ENCODE assay signal across 9 mouse cellular contexts in genomic region chr11:121794591-121795199, GRCm38 (mm10). TPM values are rescaled to one million over a fixed set of nuclear protein-coding genes. Genes with fewer than 3 reads are reported as not detected.
DNase-seq lines count a peak whose midpoint lies in the region; ATAC-seq and TF ChIP-seq lines count a peak whose summit lies in the region.
"Had no signal": no experiment of that assay in that cellular context is flagged by ENCODE, and none has a peak within 500 bp of the region (broad histone marks: within the 10 kb centered on the region; RNA-seq: fewer than 3 reads in every experiment).

No protein-coding gene starts in this region.

- no peak for TF ChIP-seq EP300 in heart, adult 2 months (IDR thresholded peaks at IDR 0.05; ENCODE audit: insufficient read depth, low read depth, low read length)

- no peak for ATAC-seq in liver, embryonic 12.5 days

- H3K36me3 ChIP-seq in liver, embryonic 12.5 days: no peaks in the 10 kb centered on the region
- H3K36me3 ChIP-seq in heart, adult 2 months (ENCODE audit: control insufficient read depth, insufficient read depth, low read length): peaks cover 20% of the 10 kb centered on the region
- H3K36me3 ChIP-seq in small intestine, adult 2 months (ENCODE audit: control insufficient read depth, insufficient read depth, low read length): no peaks in the 10 kb centered on the region
- H3K36me3 ChIP-seq: neural tube, embryonic 13.5 days had no signal

- H3K9ac ChIP-seq in liver, embryonic 12.5 days: no peak overlapping the region
- no peak overlapping the region for H3K9ac ChIP-seq in heart, adult 2 months (ENCODE audit: low read depth, low read length)
- H3K9ac ChIP-seq: neural tube, embryonic 13.5 days had no signal

- H3K27ac ChIP-seq in liver, embryonic 12.5 days: no peak overlapping the region
- H3K27ac ChIP-seq in heart, adult 2 months: peak overlapping the region; percentile 38
- peak overlapping the region; percentile 43 for H3K27ac ChIP-seq in small intestine, adult 2 months (ENCODE audit: insufficient read depth, low read depth, low read length)
- H3K27ac ChIP-seq: neural tube, embryonic 13.5 days had no signal

- TF ChIP-seq CTCF in heart, adult 2 months (IDR thresholded peaks at IDR 0.05): no peak
- TF ChIP-seq CTCF in small intestine, adult 2 months (IDR thresholded peaks at IDR 0.05; ENCODE audit: extremely low read depth, insufficient read length, insufficient replicate concordance, low read depth, low read length): no peak

- no peak for TF ChIP-seq POLR2A in heart, adult 2 months (IDR thresholded peaks at IDR 0.05; ENCODE audit: insufficient read depth, low read depth, low read length)
- no peak for TF ChIP-seq POLR2A in small intestine, adult 2 months (IDR thresholded peaks at IDR 0.05; ENCODE audit: low read depth, low read length)

- peaks cover 28% of the 10 kb centered on the region for H3K27me3 ChIP-seq in liver, embryonic 12.5 days (replicated peaks)
- no peaks in the 10 kb centered on the region for H3K27me3 ChIP-seq in heart, adult 2 months (ENCODE audit: control insufficient read depth, insufficient read depth, low read length)
- no peaks in the 10 kb centered on the region for H3K27me3 ChIP-seq in small intestine, adult 2 months (ENCODE audit: control insufficient read depth, insufficient read depth, low read length)
- H3K27me3 ChIP-seq: neural tube, embryonic 13.5 days had no signal

- no peaks in the 10 kb centered on the region for H3K79me2 ChIP-seq in heart, adult 2 months (replicated peaks; ENCODE audit: control insufficient read depth, insufficient read depth, low read length)

- peak; percentile 23 for DNase-seq in liver
- peak; percentile 46 to 60 for DNase-seq in heart, adult 2 months
- peak; percentile 67 to 80 for DNase-seq in kidney, postnatal 4 days
- no peak for DNase-seq in MN1 (ENCODE audit: low spot score)
- no peak for DNase-seq in cerebellum, adult 9-10 months
- DNase-seq in thymus, postnatal 14 days: no peak

- no peak overlapping the region for H3K4me3 ChIP-seq in liver, embryonic 12.5 days
- H3K4me3 ChIP-seq in heart, adult 2 months: no peak overlapping the region
- no peak overlapping the region for H3K4me3 ChIP-seq in small intestine, adult 2 months (ENCODE audit: low read depth, low read length)
- H3K4me3 ChIP-seq: neural tube, embryonic 13.5 days had no signal

- intact Hi-C loops in heart, adult 2 months (cut with DNase I): no loop called here

- no peak overlapping the region for H3K4me2 ChIP-seq in liver, embryonic 12.5 days
- H3K4me2 ChIP-seq: neural tube, embryonic 13.5 days had no signal

- no peaks in the 10 kb centered on the region for H3K4me1 ChIP-seq in liver, embryonic 12.5 days
- H3K4me1 ChIP-seq in heart, adult 2 months (ENCODE audit: control insufficient read depth, insufficient read depth, low read length): peaks cover 27% of the 10 kb centered on the region
- H3K4me1 ChIP-seq in small intestine, adult 2 months (ENCODE audit: control insufficient read depth, insufficient read depth, insufficient read length, low read length): peaks cover 50% of the 10 kb centered on the region; the same call in 1 of the 2 replicates
- H3K4me1 ChIP-seq: neural tube, embryonic 13.5 days had no signal

- 64% methylated on average over 6 of the region's 6 CpGs for WGBS in liver, embryonic 12.5 days (ENCODE audit: insufficient replicate concordance)
- WGBS in heart, adult 2 months: 39% methylated on average over 6 of the region's 6 CpGs
- WGBS in small intestine, adult 2 months: 56% methylated on average over 6 of the region's 6 CpGs

- H3K9me3 ChIP-seq in liver, embryonic 12.5 days (replicated peaks): no peaks in the 10 kb centered on the region
- H3K9me3 ChIP-seq: neural tube, embryonic 13.5 days had no signal

RNA-seq across cellular contexts. Expression of gene Ptchd3, which starts 35.4 kb away (rescaled TPM):
- polyA plus RNA-seq in liver, embryonic 12.5 days (2016; fragmentation: Nextera tagmentation; extraction: Ambion mirVana): not detected in 2 replicates
- under 1 TPM; 0.18 to 0.21 TPM for total RNA-seq in heart, adult 2 months (2021)
- 0.12 and 0.31 TPM in 2 replicates for polyA plus RNA-seq in heart, adult 2 months (2012; rRNA removed)
- polyA plus RNA-seq in small intestine, adult 2 months (2012; rRNA removed): not detected in 2 replicates
- polyA plus RNA-seq: neural tube, embryonic 13.5 days had no signal

Comparison
In these comparisons a context has a peak if more than half of its experiments do, and no peak if none do; other contexts are left out.
1. DNase-seq: peak in liver (single experiment), heart, adult 2 months (2 of 2) and kidney, postnatal 4 days (2 of 2); none in MN1 (single experiment), cerebellum, adult 9-10 months (single experiment) and thymus, postnatal 14 days (single experiment).